Comparison of ENCODE assay signal across 16 mouse cellular contexts in genomic region chr16:50762096-50762495, GRCm38 (mm10).
"Had no signal": no experiment of that assay in that cellular context is flagged by ENCODE, and none has a peak within 500 bp of the region (broad histone marks: within the 10 kb centered on the region; RNA-seq: fewer than 3 reads in every experiment).

No protein-coding gene starts in this region.

- H3K4me3 ChIP-seq: neural tube, embryonic 13.5 days; neural tube, embryonic 15.5 days; stomach, embryonic 15.5 days had no signal

- H3K27ac ChIP-seq: neural tube, embryonic 13.5 days; neural tube, embryonic 15.5 days; stomach, embryonic 15.5 days; stomach, postnatal 0 days had no signal

- H3K36me3 ChIP-seq: neural tube, embryonic 13.5 days; neural tube, embryonic 15.5 days; stomach, embryonic 15.5 days had no signal

- H3K9me3 ChIP-seq: neural tube, embryonic 13.5 days; neural tube, embryonic 15.5 days; stomach, embryonic 15.5 days had no signal

- DNase-seq: retina, postnatal 1 day; right cerebral cortex, adult 18-20 months; right cerebral cortex, postnatal 14 days; right cerebral cortex, postnatal 25 days; right cerebral cortex, postnatal 4 days; spleen, adult 18-20 months; thymus, adult 18-20 months; thymus, adult 2 months; thymus, postnatal 14 days; thymus, postnatal 25 days; thymus, postnatal 36 days; thymus, postnatal 4 days had no signal

- H3K9ac ChIP-seq: neural tube, embryonic 13.5 days; neural tube, embryonic 15.5 days; stomach, embryonic 15.5 days had no signal

- H3K27me3 ChIP-seq: neural tube, embryonic 13.5 days; neural tube, embryonic 15.5 days; stomach, embryonic 15.5 days had no signal

- H3K4me1 ChIP-seq: neural tube, embryonic 13.5 days; neural tube, embryonic 15.5 days; stomach, embryonic 15.5 days had no signal

- H3K4me2 ChIP-seq: neural tube, embryonic 13.5 days; neural tube, embryonic 15.5 days; stomach, embryonic 15.5 days had no signal
